Comparison of ENCODE assay signal across 15 mouse cellular contexts in the genomic region with DNA sequence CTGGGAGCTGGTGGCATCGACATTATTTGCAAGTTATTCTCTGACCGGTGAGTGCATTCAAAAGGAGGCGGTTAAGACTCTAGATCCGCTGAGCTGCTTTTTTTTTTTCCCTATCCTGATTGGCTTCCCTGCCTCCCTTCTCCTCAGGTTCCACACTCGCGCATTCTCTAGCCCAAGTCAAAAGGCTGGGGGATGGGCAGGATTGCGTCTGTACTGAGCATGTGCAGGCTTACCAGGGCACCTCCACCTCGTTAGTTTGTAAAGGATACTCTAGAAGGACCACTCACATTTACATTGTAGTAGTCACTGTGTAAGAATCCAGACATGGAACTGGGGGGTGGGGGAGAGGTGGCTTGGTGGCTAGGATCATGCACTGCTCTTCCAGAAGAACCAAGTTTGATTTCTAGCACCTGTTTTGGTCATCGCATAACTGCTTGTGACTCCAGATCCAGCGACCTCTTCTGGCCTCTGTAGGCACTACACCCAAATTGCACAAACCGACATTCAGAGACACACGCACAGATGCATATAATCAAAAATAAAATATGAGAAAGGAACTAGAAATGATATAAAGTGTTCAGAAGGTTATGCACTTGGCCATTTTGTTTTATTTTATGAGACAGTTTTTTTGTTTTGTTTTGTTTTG. TPM values are rescaled to one million over a fixed set of nuclear protein-coding genes. Genes with fewer than 3 reads are reported as not detected.
DNase-seq lines count a peak whose midpoint lies in the region; ATAC-seq and TF ChIP-seq lines count a peak whose summit lies in the region.
"Had no signal": no experiment of that assay in that cellular context is flagged by ENCODE, and none has a peak within 500 bp of the region (broad histone marks: within the 10 kb centered on the region; RNA-seq: fewer than 3 reads in every experiment).

No protein-coding gene starts in this region.

- H3K36me3 ChIP-seq in intestine, postnatal 0 days (ENCODE audit: control insufficient read depth, insufficient read depth), result no peaks in the 10 kb centered on the region
- no peaks in the 10 kb centered on the region for H3K36me3 ChIP-seq in intestine, embryonic 16.5 days (ENCODE audit: control insufficient read depth, insufficient read depth, low read length)
- H3K36me3 ChIP-seq in testis, adult 2 months (ENCODE audit: control insufficient read depth, insufficient read depth, low read length), result no peaks in the 10 kb centered on the region
- H3K36me3 ChIP-seq: kidney, embryonic 15.5 days; liver, embryonic 13.5 days; neural tube, embryonic 12.5 days had no signal

- 45% methylated on average over 12 of the region's 12 CpGs for WGBS in intestine, postnatal 0 days
- WGBS in intestine, embryonic 16.5 days, result 34% methylated on average over 12 of the region's 12 CpGs

- no peak overlapping the region for H3K27ac ChIP-seq in intestine, postnatal 0 days (ENCODE audit: low read depth, low read length)
- no peak overlapping the region for H3K27ac ChIP-seq in intestine, embryonic 16.5 days (ENCODE audit: low read length)
- peak overlapping the region; percentile 80 for H3K27ac ChIP-seq in testis, adult 2 months (ENCODE audit: control insufficient read depth, insufficient read depth, low read depth, low read length)
- H3K27ac ChIP-seq: kidney, embryonic 15.5 days; liver, embryonic 13.5 days; neural tube, embryonic 12.5 days had no signal

- ATAC-seq in intestine, postnatal 0 days, result no peak
- no peak for ATAC-seq in intestine, embryonic 16.5 days

- TF ChIP-seq CTCF in intestine, postnatal 0 days (IDR thresholded peaks at IDR 0.05; ENCODE audit: low read depth), result peak; percentile 24; the same call in 1 of the 2 replicates
- TF ChIP-seq CTCF in testis, adult 2 months (IDR thresholded peaks at IDR 0.05; ENCODE audit: control insufficient read depth, insufficient read depth, insufficient replicate concordance, low read depth, low read length), result peak; percentile 30; the same call in 1 of the 2 replicates

- H3K4me2 ChIP-seq in intestine, postnatal 0 days (replicated peaks; ENCODE audit: low read depth), result no peak overlapping the region
- no peak overlapping the region for H3K4me2 ChIP-seq in intestine, embryonic 16.5 days (ENCODE audit: low read depth, low read length)
- H3K4me2 ChIP-seq: kidney, embryonic 15.5 days; liver, embryonic 13.5 days; neural tube, embryonic 12.5 days had no signal

- no peak overlapping the region for H3K4me3 ChIP-seq in intestine, postnatal 0 days (ENCODE audit: low read depth, low read length)
- no peak overlapping the region for H3K4me3 ChIP-seq in intestine, embryonic 16.5 days (ENCODE audit: low read length)
- H3K4me3 ChIP-seq in testis, adult 2 months (ENCODE audit: control insufficient read depth, low read depth, low read length), result peak overlapping the region; percentile 47
- H3K4me3 ChIP-seq: kidney, embryonic 15.5 days; liver, embryonic 13.5 days; megakaryocyte, embryonic 14.5 days; neural tube, embryonic 12.5 days had no signal

- peaks cover 23% of the 10 kb centered on the region for H3K27me3 ChIP-seq in intestine, postnatal 0 days (replicated peaks; ENCODE audit: control insufficient read depth, insufficient read depth, low read length)
- peaks cover 21% of the 10 kb centered on the region for H3K27me3 ChIP-seq in intestine, embryonic 16.5 days (replicated peaks; ENCODE audit: control insufficient read depth, insufficient read depth, low read length)
- H3K27me3 ChIP-seq in testis, adult 2 months (ENCODE audit: control insufficient read depth, insufficient read depth, low read length), result no peaks in the 10 kb centered on the region

- no peak for TF ChIP-seq POLR2A in testis, adult 2 months (IDR thresholded peaks at IDR 0.05; ENCODE audit: control insufficient read depth, low read depth, low read length)

- H3K4me1 ChIP-seq in intestine, postnatal 0 days (replicated peaks; ENCODE audit: control insufficient read depth, insufficient read depth, low read length), result no peaks in the 10 kb centered on the region
- H3K4me1 ChIP-seq in intestine, embryonic 16.5 days (ENCODE audit: control insufficient read depth, insufficient read depth, low read length), result 0 out of 2 replicates have a peak, but pooled peaks cover 3% of the 10 kb centered on the region
- peaks cover 21% of the 10 kb centered on the region for H3K4me1 ChIP-seq in testis, adult 2 months (ENCODE audit: control insufficient read depth, insufficient read depth, low read length)

- no peaks in the 10 kb centered on the region for H3K9me3 ChIP-seq in intestine, postnatal 0 days (ENCODE audit: control insufficient read depth)
- no peaks in the 10 kb centered on the region for H3K9me3 ChIP-seq in intestine, embryonic 16.5 days (ENCODE audit: control insufficient read depth, low read length)
- H3K9me3 ChIP-seq: kidney, embryonic 15.5 days; liver, embryonic 13.5 days; neural tube, embryonic 12.5 days had no signal

- no peak for DNase-seq in testis, postnatal 14 days (ENCODE audit: low spot score)
- DNase-seq in embryo, embryonic 11.5 days (ENCODE audit: low read depth, low spot score), result peak; percentile 20
- DNase-seq in adrenal gland, postnatal 10 days, result no peak
- no peak for DNase-seq in cerebellum, postnatal 14 days
- no peak for DNase-seq in layer of hippocampus, adult 9-11 months
- DNase-seq: adrenal gland, adult 8-10 months; gastrocnemius, postnatal 36 days; heart, postnatal 14 days; liver, embryonic 13.5 days had no signal

- no peak overlapping the region for H3K9ac ChIP-seq in intestine, postnatal 0 days (ENCODE audit: low read depth, low read length)
- no peak overlapping the region for H3K9ac ChIP-seq in intestine, embryonic 16.5 days (ENCODE audit: low read depth, low read length)
- H3K9ac ChIP-seq: kidney, embryonic 15.5 days; liver, embryonic 13.5 days; neural tube, embryonic 12.5 days had no signal

RNA-seq across cellular contexts. Expression of a gene that starts 6.3 kb away (rescaled TPM):
- 3.7 and 4.2 TPM in 2 replicates for polyA plus RNA-seq in intestine, postnatal 0 days (2015; fragmentation: Nextera tagmentation; extraction: Ambion mirVana)
- polyA plus RNA-seq in intestine, embryonic 16.5 days (2015; fragmentation: Nextera tagmentation; extraction: Ambion mirVana), result 8.1 and 8.4 TPM in 2 replicates
- 1.5 and 1.7 TPM in 2 replicates for polyA plus RNA-seq in testis, adult 2 months (2012; rRNA removed)
- 10 to 100 TPM; 16.3 to 16.8 TPM for total RNA-seq in adrenal gland, postnatal 10 days (2021)
